Mouse (Mus musculus) testis, adult 2 months (tissue): ENCODE data around the gene Mga. TPM values are rescaled to one million over a fixed set of nuclear protein-coding genes. Genes with fewer than 3 reads are reported as not detected.

Experiments
- H3K27ac ChIP-seq: fragments of 200-500 bp; 2 replicates; pipeline ENCODE4 v1.5.1; 2012; ENCODE audit warnings: low read depth, low read length; ENCODE audit not compliant: control insufficient read depth, insufficient read depth
- H3K27me3 ChIP-seq: fragments of 200-500 bp; 2 replicates; pipeline ENCODE4 v1.6.1; 2012; ENCODE audit warnings: mild to moderate bottlenecking, low read length, moderate library complexity; ENCODE audit not compliant: control insufficient read depth, insufficient read depth
- H3K36me3 ChIP-seq: fragments of 200-500 bp; 2 replicates; pipeline ENCODE4 v1.6.1; 2012; ENCODE audit warnings: mild to moderate bottlenecking, low read length; ENCODE audit not compliant: control insufficient read depth, insufficient read depth
- H3K4me1 ChIP-seq: fragments of 200-500 bp; 2 replicates; pipeline ENCODE4 v1.6.1; 2012; ENCODE audit warnings: low read length; ENCODE audit not compliant: control insufficient read depth, insufficient read depth
- H3K4me3 ChIP-seq: fragments of 200-500 bp; 2 replicates; pipeline ENCODE4 v1.5.1; 2012; ENCODE audit warnings: low read depth, mild to moderate bottlenecking, low read length, moderate library complexity, mixed read lengths; ENCODE audit not compliant: control insufficient read depth
- CTCF ChIP-seq: fragments of 200-500 bp; IDR thresholded peaks from 2 replicates; pipeline ENCODE4 v1.5.1; 2012; ENCODE audit warnings: low read depth, mild to moderate bottlenecking, inconsistent platforms, low read length, moderate library complexity; ENCODE audit not compliant: control insufficient read depth, insufficient read depth, insufficient replicate concordance
- POLR2A ChIP-seq: fragments of 200-500 bp; IDR thresholded peaks from 2 replicates; pipeline ENCODE4 v1.6.1; 2012; ENCODE audit warnings: low read depth, mild to moderate bottlenecking, inconsistent platforms, low read length, moderate library complexity; ENCODE audit not compliant: control insufficient read depth
- polyA plus RNA-seq: library from polyadenylated mRNA; depleted of rRNA; stranded (reverse); fragments of >200 nt; gene quantifications from 2 replicates; pipeline ENCODE4 v1.2.3, GENCODE M21; 2012; rRNA removed

The Mga gene
- polyA plus RNA-seq = 17.5 and 20.3 TPM in 2 replicates

GRCm38 (mm10) chr2:119897090-119897732 lies at the start of gene Mga:
Mga (plus strand) TSS chr2:119897228.
- Histone ChIP-seq H3K4me3 (peak within 1 kb of the TSS; percentile 88), H3K36me3 (no peaks in the 10 kb centered on the region), H3K27me3 (no peaks in the 10 kb centered on the region), H3K27ac (peak within 1 kb of the TSS; percentile 94), H3K4me1 (peaks cover 7% of the 10 kb centered on the region)
- no peak for TF ChIP-seq CTCF
- TF ChIP-seq POLR2A = peak; percentile 60; the same call in 1 of the 2 replicates

GRCm38 (mm10) chr2:119853811-119854210 lies 43.2 kb upstream of the Mga start:
- no peak for TF ChIP-seq CTCF
- TF ChIP-seq POLR2A = no peak
- Histone ChIP-seq H3K36me3 (no peaks in the 10 kb centered on the region), H3K27ac (no peak overlapping the region), H3K4me1 (no peaks in the 10 kb centered on the region), H3K4me3 (no peak overlapping the region), H3K27me3 (no peaks in the 10 kb centered on the region)

GRCm38 (mm10) chr2:119855310-119855850 lies 41.6 kb upstream of the Mga start:
- Histone ChIP-seq H3K36me3 (no peaks in the 10 kb centered on the region), H3K27me3 (no peaks in the 10 kb centered on the region), H3K4me1 (no peaks in the 10 kb centered on the region), H3K4me3 (no peak overlapping the region), H3K27ac (no peak overlapping the region)
- TF ChIP-seq CTCF = no peak
- no peak for TF ChIP-seq POLR2A

DNA sequence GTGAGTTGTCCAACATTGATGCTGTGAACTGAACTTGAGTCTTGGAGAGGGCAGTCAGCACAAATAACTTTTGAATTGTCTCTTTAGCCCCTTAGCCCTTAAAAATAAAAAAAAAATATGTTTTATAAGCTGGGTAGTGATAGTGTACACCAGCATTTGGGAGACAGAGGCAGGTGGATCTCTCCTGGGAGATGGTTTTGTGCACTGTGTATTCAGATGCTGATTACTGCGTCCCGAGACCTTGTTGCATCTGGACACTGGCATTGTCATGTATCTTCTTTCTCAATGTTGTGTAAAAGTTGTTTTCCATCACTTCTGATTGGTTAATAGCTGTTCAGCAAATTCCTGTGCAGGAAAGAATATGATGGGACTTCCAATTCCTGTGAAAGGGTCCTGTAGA lies 39.7 kb upstream of the Mga start:
- TF ChIP-seq CTCF = no peak
- no peak for TF ChIP-seq POLR2A
- Histone ChIP-seq H3K27ac (no peak overlapping the region), H3K27me3 (no peaks in the 10 kb centered on the region), H3K4me3 (no peak overlapping the region), H3K4me1 (no peaks in the 10 kb centered on the region), H3K36me3 (no peaks in the 10 kb centered on the region)

- no peaks in the 10 kb centered on the region for H3K4me1 ChIP-seq
- H3K36me3 ChIP-seq = no peaks in the 10 kb centered on the region
Measured at GRCm38 (mm10) chr2:119864484-119864883, 32.5 kb upstream of the Mga start.

DNA sequence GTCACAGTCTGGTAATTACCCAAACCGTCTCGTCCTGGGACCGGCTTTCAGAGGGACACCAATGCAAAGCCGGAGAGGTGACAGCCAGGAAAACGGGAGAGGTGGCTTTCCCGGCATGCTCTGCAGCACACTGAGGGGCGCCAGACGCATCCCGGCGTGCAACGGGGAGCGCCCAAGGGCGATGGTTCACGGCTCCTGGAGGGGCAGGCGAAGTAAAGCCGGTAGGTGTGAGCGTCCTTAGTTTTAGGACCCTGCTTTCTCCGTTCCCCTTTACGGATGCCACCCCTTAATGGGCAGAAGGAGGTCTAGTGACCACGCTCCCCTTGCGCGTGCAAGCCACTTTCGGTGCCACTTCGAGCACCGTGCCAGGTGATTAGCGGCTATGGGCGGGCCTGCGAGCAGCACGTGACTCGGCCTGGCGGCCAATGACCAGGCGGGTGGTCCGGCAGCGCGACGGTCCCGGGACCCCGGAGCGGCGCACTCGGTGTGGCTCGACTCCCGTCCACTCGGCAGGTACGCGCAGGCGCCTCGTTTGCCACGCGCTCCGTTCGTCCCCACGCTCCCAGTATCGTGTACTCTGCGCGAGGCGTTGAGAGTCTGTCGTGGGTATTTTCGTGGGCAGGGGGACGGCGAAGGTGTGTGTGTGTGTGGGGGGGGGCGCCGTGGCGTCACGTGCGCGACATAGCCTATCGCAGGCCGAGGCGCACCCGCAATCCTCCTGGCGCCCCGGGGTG lies 24.5 kb upstream of the Mga start:
- Histone ChIP-seq H3K4me1 (no peaks in the 10 kb centered on the region; the same call in none of the 2 replicates), H3K27ac (peak overlapping the region; percentile 97), H3K36me3 (no peaks in the 10 kb centered on the region), H3K27me3 (no peaks in the 10 kb centered on the region), H3K4me3 (peak overlapping the region; percentile 90)
- TF ChIP-seq POLR2A (peak; percentile 76), CTCF (no peak)

More at GRCm38 (mm10) chr2:119864484-119864883, 32.5 kb upstream of the Mga start:
- TF ChIP-seq CTCF = no peak
- no peak for TF ChIP-seq POLR2A
- Histone ChIP-seq H3K4me3 (no peak overlapping the region), H3K27me3 (no peaks in the 10 kb centered on the region), H3K27ac (no peak overlapping the region)

GRCm38 (mm10) chr2:119873105-119873464 lies 23.9 kb upstream of the Mga start:
- H3K4me3 ChIP-seq = peak overlapping the region; percentile 90
- H3K4me1 ChIP-seq = no peaks in the 10 kb centered on the region; the same call in none of the 2 replicates
- peak overlapping the region; percentile 97 for H3K27ac ChIP-seq
- H3K27me3 ChIP-seq = no peaks in the 10 kb centered on the region
- no peak for TF ChIP-seq CTCF
- TF ChIP-seq POLR2A = 0 out of 2 replicates have a peak, but pooled peaks have one; percentile 13
- no peaks in the 10 kb centered on the region for H3K36me3 ChIP-seq
